Mouse (Mus musculus): ENCODE measurements around the gene Sort1. TPM values are rescaled to one million over a fixed set of nuclear protein-coding genes. Genes with fewer than 3 reads are reported as not detected.

The Sort1 gene
- total RNA-seq, 2 experiments from 2014 or later, result 41.3 to 72.6 TPM

- no peak for DNase-seq (ENCODE audit: low spot score in 2 of 2)
These were observed 98.3 kb downstream of the Sort1 start for GRCm38 (mm10) chr3:108381945-108382875.

- DNase-seq (ENCODE audit: low spot score in 2 of 2), result peak; percentile 82 to 83
These were observed 99.8 kb downstream of the Sort1 start, which contains the start of gene Psrc1 for GRCm38 (mm10) chr3:108383485-108384354. Gene Psrc1, plus strand, starts transcription at chr3:108383839.

- DNase-seq (ENCODE audit: low spot score in 2 of 2), result no peak
These were observed 100.5 kb downstream of the Sort1 start for GRCm38 (mm10) chr3:108384425-108384824.

- no peak for DNase-seq (ENCODE audit: low spot score in 2 of 2)
These were observed 102.3 kb downstream of the Sort1 start for GRCm38 (mm10) chr3:108386186-108386585.

- peak; percentile 96 to 97 for DNase-seq (ENCODE audit: low spot score in 2 of 2)
These were observed 105.2 kb downstream of the Sort1 start for GRCm38 (mm10) chr3:108389111-108389545.

- DNase-seq (ENCODE audit: low spot score in 2 of 2), result no peak
These were observed 108.4 kb downstream of the Sort1 start for GRCm38 (mm10) chr3:108392299-108392698.

GRCm38 (mm10) chr3:108392793-108393192 lies 108.9 kb downstream of the Sort1 start:
- DNase-seq (ENCODE audit: low spot score in 2 of 2), result no peak

- no peak for DNase-seq (ENCODE audit: low spot score in 2 of 2)
These were observed 114.4 kb downstream of the Sort1 start for GRCm38 (mm10) chr3:108398281-108398680.

- DNase-seq (ENCODE audit: low spot score in 2 of 2), result no peak
These were observed 116.6 kb downstream of the Sort1 start for GRCm38 (mm10) chr3:108400442-108400841.

- DNase-seq (ENCODE audit: low spot score in 2 of 2), result peak; percentile 75
These were observed 118.0 kb downstream of the Sort1 start for GRCm38 (mm10) chr3:108401692-108402527.

- DNase-seq (ENCODE audit: low spot score in 2 of 2), result no peak
These were observed 118.6 kb downstream of the Sort1 start for GRCm38 (mm10) chr3:108402528-108402920.

- DNase-seq (ENCODE audit: low spot score in 2 of 2), result no peak
These were observed 121.8 kb downstream of the Sort1 start for GRCm38 (mm10) chr3:108405536-108406305.

GRCm38 (mm10) chr3:108406306-108406885 lies 122.5 kb downstream of the Sort1 start:
- no peak for DNase-seq (ENCODE audit: low spot score in 2 of 2)

- no peak for DNase-seq (ENCODE audit: low spot score in 2 of 2)
These were observed 124.7 kb downstream of the Sort1 start for GRCm38 (mm10) chr3:108408517-108409008.

- no peak for DNase-seq (ENCODE audit: low spot score in 2 of 2)
These were observed 125.9 kb downstream of the Sort1 start for GRCm38 (mm10) chr3:108409656-108410358.

- no peak for DNase-seq (ENCODE audit: low spot score in 2 of 2)
These were observed 126.5 kb downstream of the Sort1 start for GRCm38 (mm10) chr3:108410359-108410714.
